Mouse (Mus musculus): ENCODE results near the gene Vmn2r18.
A peak's percentile ranks its signal among the peaks of the same experiment; 100 is the strongest.

The Vmn2r18 gene

DNA sequence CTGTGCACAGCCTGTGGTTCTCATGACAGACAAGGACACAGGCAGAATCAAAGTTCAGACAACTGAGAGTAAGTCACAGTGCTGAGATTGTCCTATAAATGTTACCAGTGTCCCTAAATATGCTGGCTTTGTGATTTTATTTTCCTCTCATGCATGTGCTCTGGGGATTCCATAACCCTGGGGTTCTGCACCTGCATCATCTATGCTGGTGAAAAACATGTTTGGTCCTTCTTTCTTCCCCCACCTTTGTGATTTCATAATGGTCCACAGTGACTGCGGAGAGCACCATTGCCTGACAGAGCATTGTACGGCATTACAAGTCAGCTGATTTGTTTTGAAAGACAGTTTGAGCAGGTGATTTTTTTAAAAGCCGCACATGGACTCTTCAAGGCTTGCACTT lies at the start of gene Vmn2r18:
TSS of gene Vmn2r18 (minus strand) at position 101 of the 400 bp plus-strand sequence.
- DNase-seq (ENCODE audit: low spot score in 2 of 2), result no peak

- DNase-seq (ENCODE audit: low spot score in 2 of 2), result no peak
Observed at GRCm38 (mm10) chr5:151651411-151651784, 45.6 kb upstream of the Vmn2r18 start.

DNA sequence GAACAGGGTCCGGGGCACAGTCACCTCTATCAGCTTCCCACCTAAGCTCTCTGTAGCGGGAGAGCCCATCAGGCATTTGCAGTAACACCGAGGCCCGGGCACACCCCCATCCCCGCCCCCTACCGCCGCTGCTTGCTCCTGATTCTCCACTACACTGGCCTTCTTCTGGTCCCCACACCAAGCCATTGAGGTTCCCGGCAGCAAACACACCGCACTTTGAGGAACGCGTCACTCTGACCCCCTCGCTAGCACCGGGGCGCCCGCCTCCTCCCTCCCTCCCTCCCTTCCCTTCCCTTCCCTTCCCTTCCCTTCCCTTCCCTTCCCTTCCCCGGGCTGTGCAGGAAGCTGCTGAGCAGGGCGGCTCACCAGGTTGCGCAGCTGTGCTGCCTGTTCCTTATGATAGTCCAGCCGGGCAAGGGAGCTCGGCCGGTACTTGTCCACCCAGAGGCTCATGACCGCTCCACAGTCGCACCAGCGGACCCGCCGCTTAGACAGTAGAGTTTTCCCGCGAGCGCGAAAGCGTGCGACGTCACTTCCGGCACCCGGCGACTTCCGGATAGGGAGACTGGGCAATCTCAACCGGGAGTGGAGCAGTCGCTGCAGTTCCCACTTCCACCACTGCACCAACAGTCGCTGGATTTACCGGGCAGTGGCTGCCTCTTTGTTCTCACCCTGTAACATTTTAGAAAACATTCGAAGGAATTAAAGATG lies 45.0 kb upstream of the Vmn2r18 start, which contains the start of gene Rfc3:
TSS of gene Rfc3 (minus strand) at position 543 of the 711 bp plus-strand sequence.
- peak; percentile 89 to 93 for DNase-seq (ENCODE audit: low spot score in 2 of 2)

GRCm38 (mm10) chr5:151644845-151645244 lies 39.0 kb upstream of the Vmn2r18 start:
- no peak for DNase-seq (ENCODE audit: low spot score in 2 of 2)

DNA sequence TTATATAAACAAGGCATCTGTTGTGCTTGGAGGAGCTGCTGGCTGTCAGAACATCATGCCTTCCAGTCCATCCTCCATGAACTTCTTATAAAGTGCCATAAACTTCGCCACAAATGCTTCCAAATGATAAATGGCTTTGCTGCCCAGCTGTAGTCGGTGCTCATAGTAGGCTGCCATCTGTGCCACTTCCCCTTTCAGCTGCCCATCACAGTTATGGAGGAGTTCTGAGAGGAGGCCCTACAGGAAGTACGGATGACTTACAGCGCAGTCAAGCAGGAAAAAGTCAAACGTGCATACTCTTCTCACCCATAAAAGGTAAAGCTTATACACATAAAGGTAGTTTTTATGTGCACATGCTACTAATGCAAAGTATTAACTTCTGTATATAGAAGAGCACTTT lies 37.0 kb upstream of the Vmn2r18 start:
- DNase-seq (ENCODE audit: low spot score in 2 of 2), result no peak

GRCm38 (mm10) chr5:151642102-151642501 lies 36.3 kb upstream of the Vmn2r18 start:
- DNase-seq (ENCODE audit: low spot score in 2 of 2), result no peak

DNA sequence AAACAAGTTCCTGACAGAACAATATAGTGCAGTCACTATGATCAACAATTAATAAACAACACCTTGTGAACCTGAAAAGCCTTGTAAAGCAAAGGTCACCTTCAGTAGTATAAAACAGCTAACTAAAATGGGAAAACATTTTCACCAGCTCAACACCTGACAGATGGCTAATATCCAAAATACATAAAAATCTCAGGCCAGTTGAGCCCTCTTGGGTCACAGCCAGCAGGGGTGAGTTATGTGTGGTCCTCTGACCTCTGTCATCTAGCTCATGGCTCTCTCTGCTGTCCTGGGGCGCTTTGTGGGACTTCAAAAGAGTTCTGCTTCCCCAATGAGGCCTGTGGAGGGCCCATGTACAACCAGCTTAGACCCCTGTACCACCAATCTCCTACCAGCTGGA lies 4.1 kb downstream of the Vmn2r18 start:
- no peak for DNase-seq (ENCODE audit: low spot score in 2 of 2)
